Mouse (Mus musculus): ENCODE measurements around the gene Kif26b.

Kif26b gene

GRCm38 (mm10) chr1:178528431-178529351, at the start of gene Kif26b:
TSS of gene Kif26b (plus strand) at chr1:178529125.
- peak; percentile 7 for DNase-seq (ENCODE audit: low spot score)

GRCm38 (mm10) chr1:178483854-178484253, 45.1 kb upstream of the Kif26b start:
- DNase-seq (ENCODE audit: low spot score), result no peak

DNA sequence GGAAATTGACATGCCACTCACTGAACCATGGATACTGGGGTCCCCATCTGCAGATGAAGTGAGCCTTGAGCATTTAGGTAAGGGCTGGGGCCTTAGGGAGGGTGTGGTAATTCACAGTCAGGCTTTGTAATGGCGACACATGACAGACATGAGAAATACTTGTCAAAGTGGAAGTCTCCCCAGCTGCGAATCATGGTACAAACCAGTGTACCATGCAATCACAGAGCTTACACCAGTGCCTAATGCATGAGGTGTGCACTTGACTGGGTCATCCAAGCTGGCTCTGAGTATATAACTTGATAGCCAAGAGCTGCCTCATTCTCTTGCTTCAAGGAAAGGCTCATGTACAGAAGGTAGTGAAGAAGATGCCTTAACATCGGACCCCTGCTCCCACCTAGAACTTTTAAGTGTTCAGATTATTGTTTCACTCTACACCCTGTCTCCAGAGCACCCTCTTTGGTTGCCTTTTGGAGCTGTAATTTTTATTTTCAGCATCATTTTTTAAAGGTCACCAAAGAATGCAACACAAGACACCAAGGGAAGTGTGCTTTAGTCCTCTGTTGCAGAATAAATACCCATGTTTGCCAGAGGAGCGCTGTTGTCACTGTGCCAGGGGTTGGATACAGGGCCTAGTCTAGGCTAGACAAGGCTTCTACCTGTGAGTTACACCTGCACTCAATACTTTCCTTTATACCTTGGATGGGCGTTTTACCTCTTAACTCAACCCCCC, 43.6 kb upstream of the Kif26b start:
- DNase-seq (ENCODE audit: low spot score), result no peak

- no peak for DNase-seq (ENCODE audit: low spot score)
Observed at GRCm38 (mm10) chr1:178485868-178486220, 43.1 kb upstream of the Kif26b start.

- DNase-seq (ENCODE audit: low spot score), result no peak
Observed at GRCm38 (mm10) chr1:178486828-178487227, 42.1 kb upstream of the Kif26b start.

- no peak for DNase-seq (ENCODE audit: low spot score)
Observed at GRCm38 (mm10) chr1:178489127-178489526, 39.8 kb upstream of the Kif26b start.

GRCm38 (mm10) chr1:178491733-178492132, 37.2 kb upstream of the Kif26b start:
- DNase-seq (ENCODE audit: low spot score), result no peak

GRCm38 (mm10) chr1:178492493-178492892, 36.4 kb upstream of the Kif26b start:
- no peak for DNase-seq (ENCODE audit: low spot score)

DNA sequence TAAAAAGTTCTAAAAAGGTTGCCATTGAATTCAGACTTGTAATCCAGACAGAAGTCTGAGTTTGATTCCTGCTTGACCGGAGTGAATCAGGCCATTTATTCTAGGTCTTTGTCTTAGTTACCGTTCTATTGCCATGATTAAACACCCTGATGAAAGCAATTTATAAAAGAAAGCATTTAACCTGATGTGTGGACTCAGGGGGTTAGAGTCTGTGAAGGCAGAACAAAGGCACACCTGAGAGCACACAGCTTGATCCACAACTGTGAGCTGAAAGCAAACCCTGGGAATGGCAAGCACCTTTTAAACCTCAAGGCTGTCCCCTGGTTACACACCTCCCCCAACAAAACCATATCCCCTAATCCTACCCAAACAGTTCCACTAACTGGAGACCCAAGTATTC, 32.7 kb upstream of the Kif26b start:
- no peak for DNase-seq (ENCODE audit: low spot score)

DNA sequence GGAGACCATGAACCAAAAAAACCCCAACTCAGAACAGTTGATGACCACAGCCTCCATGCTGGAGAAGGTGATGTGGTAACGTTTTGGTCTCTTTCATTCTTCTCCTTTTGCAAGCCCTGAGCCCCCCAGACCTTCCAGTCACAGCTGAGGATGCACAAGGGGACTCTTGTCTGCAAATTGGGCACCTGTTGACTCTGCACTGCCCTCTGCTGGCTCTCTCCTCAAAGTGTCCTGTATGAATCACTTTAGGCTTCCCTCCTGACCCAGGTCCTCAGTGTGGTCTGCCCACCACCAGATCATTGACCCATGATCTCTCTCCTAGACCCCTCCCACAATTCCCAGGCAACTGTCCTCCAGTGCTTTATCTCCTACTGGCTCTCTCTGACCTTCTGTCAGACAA, 32.1 kb upstream of the Kif26b start:
- DNase-seq (ENCODE audit: low spot score), result no peak

DNA sequence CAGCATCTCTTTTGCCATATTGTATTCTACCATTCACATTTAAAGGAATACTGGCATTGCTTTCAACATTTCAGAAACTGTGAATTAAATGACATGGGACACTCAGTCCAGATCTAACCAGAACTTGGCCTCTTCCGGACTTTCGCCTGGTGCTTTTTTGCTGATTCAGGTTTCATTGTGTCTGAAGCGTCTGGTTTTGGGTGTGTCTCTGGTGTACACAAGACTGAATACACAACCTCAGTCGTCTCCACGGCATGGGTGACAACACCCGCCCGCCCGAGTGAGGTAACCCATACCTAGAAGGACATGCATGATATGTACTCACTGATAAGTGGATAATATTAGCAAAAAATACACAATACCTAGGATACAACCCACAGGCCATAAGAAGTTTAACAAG, 22.0 kb upstream of the Kif26b start:
- no peak for DNase-seq (ENCODE audit: low spot score)

GRCm38 (mm10) chr1:178512323-178513031, 16.4 kb upstream of the Kif26b start:
- no peak for DNase-seq (ENCODE audit: low spot score)

DNA sequence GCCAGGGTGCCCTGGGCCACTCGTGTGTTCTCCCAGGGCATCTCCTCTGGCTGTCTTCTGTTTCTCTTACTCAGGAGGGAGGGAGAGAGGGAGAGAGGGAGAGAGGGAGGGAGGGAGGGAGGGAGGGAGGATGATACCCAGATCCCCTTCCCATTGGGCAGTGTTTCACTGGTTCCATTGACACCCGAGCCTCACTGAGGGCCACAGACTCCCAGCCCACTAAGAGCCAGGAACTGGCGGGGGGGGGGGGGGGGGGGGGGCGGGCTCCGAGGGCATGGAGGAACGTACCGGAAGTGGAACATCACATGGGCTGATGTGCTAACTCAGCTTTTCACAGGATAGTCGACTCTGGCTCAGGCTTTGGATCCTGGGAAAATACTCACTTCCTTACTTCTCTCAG, 15.0 kb upstream of the Kif26b start:
- no peak for DNase-seq (ENCODE audit: low spot score)

GRCm38 (mm10) chr1:178515839-178516238, 13.1 kb upstream of the Kif26b start:
- DNase-seq (ENCODE audit: low spot score), result no peak

GRCm38 (mm10) chr1:178522389-178522788, 6.5 kb upstream of the Kif26b start:
- no peak for DNase-seq (ENCODE audit: low spot score)

DNA sequence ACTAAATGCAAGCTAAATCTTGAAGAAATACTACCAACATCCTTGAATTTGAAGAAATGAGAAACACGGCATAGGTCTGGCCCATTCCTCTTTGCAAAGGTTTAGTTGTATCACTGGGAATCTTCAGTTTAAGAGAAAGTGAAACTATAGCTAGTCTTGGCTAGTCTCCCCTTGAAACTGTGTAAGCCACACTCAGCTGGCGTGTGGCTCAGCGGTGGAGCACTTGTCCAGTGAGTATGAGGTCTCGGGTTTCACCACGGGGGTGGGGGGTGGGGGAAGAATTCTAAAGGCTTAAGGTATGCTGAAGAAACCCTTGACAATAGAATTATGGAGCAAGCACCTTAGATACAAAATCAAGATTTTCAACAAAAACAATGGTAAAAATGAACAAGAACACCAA, 5.8 kb upstream of the Kif26b start:
- DNase-seq (ENCODE audit: low spot score), result no peak

GRCm38 (mm10) chr1:178527185-178527546, 1.8 kb upstream of the Kif26b start:
- peak; percentile 11 for DNase-seq (ENCODE audit: low spot score)

GRCm38 (mm10) chr1:178527547-178528361, 1.2 kb upstream of the Kif26b start:
- peak; percentile 5 for DNase-seq (ENCODE audit: low spot score)

DNA sequence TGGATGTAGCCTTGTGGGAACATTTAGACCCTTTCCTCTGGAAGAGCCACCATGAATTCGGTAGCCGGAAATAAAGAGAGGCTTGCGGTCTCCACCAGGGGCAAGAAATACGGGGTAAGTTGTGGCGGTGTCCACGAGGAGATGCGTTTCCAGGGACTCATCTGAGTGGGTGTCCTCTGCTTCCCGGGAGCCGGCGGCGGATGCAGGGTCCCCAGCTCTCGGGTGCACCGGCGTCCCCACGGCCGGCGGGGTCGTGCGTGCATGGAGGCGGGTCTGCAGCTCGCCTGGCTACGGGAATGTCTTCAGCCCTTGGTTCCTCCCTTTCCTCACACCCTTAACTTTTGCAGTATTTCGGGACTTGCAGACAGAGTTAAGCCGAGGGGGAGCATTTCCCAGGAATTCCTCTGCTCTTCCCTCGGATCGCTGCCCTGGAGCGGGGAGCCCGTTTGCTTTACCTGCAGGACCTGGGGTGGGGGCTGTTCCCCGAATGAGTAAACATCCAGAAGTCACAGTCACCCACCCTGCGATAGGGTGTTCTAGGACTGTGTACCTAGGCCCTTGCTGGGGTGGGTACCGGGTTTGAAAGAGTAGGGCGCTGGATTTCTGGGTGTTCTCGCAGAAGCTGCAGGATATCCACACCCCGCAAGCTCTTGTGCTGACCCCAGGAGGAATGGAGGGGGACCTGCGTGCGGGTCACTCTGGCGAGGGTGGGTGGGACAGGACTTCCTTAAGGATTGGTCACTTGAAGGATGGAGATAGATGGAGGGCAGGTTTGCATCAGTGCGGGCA, 781 bp downstream of the Kif26b start:
- no peak for DNase-seq (ENCODE audit: low spot score)

- peak; percentile 69 for DNase-seq (ENCODE audit: low spot score)
Observed at GRCm38 (mm10) chr1:178530301-178531078, 1.6 kb downstream of the Kif26b start.

Data from ovary, adult 18-20 months (tissue).